Mouse (Mus musculus) liver, embryonic 15.5 days (tissue): Measurements from ENCODE around the gene Prune1. TPM values are rescaled to one million over a fixed set of nuclear protein-coding genes. Genes with fewer than 3 reads are reported as not detected.

Experiments
- ATAC-seq: fragments of 200-750 bp; cut with Nextera tagmentation; 2 replicates; pipeline ENCODE4 v1.8.0; 2017; ENCODE audit warnings: moderate number of reproducible peaks, mild to moderate bottlenecking, moderate library complexity; ENCODE audit not compliant: insufficient read depth
- H3K27ac ChIP-seq: fragments of 300-500 bp; sonication (generic); replicated peaks from 2 replicates; pipeline ENCODE4 v1.5.1; 2015; ENCODE audit warnings: mild to moderate bottlenecking, inconsistent platforms
- H3K27me3 ChIP-seq: fragments of 300-500 bp; sonication (generic); 2 replicates; pipeline ENCODE4 v1.6.1; 2015; ENCODE audit warnings: mild to moderate bottlenecking, inconsistent platforms
- H3K36me3 ChIP-seq: fragments of 300-500 bp; sonication (generic); replicated peaks from 2 replicates; pipeline ENCODE4 v1.6.1; 2015; ENCODE audit warnings: moderate library complexity, mild to moderate bottlenecking, inconsistent platforms
- H3K4me1 ChIP-seq: fragments of 300-500 bp; sonication (generic); replicated peaks from 2 replicates; pipeline ENCODE4 v1.6.1; 2015; ENCODE audit warnings: inconsistent platforms
- H3K4me2 ChIP-seq: fragments of 300-500 bp; sonication (generic); 2 replicates; pipeline ENCODE4 v1.6.1; 2015; ENCODE audit warnings: moderate library complexity, mild to moderate bottlenecking, inconsistent platforms
- H3K4me3 ChIP-seq: fragments of 300-500 bp; sonication (generic); replicated peaks from 2 replicates; pipeline ENCODE4 v1.5.1; 2015; ENCODE audit warnings: mild to moderate bottlenecking, inconsistent platforms
- H3K9ac ChIP-seq: fragments of 300-500 bp; sonication (generic); 2 replicates; pipeline ENCODE4 v1.6.1; 2015; ENCODE audit warnings: moderate library complexity, mild to moderate bottlenecking, inconsistent platforms
- H3K9me3 ChIP-seq: fragments of 300-500 bp; sonication (generic); replicated peaks from 2 replicates; pipeline ENCODE4 v1.6.1; 2016; ENCODE audit warnings: inconsistent platforms
- WGBS: fragments of 180-500 bp; shearing (Covaris S2); methylation state at CpG from one replicate; pipeline ENCODE4 v1.1.7; 2015; ENCODE audit warnings: mixed read lengths; ENCODE audit not compliant: insufficient replicate concordance; 5-methylcytosine and 5-hydroxymethylcytosine counted together
- polyA plus RNA-seq: library from polyadenylated mRNA; unstranded; fragments of >200 nt; fragmentation: Nextera tagmentation; extraction: Ambion mirVana; gene quantifications from 2 replicates; pipeline ENCODE4 v1.2.1, GENCODE M21; 2015

Gene Prune1
- polyA plus RNA-seq, 1 experiment from 2014 or later, result 9.0 TPM

DNA sequence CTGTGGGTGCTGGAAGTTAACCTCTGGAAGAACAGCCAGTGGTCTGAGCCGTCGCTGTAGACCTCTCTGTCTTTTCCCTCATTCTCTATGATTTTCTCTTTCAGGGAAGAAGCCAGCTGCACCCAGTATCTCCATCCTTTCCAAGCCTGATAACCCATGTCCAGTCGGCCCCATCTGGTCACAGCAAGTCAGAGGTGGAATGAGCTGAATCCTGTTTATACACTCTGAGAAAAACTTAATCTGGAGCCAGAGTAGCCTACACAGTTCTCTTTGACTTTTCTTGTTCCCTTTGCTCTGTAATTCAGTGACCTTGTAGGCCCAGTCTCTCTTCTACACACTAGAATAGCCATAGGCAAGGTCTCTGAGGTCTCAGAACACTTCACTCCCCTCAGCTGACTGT, 5.7 kb upstream of the Prune1 start:
- no peak for ATAC-seq
- 75% methylated on average over 3 of the region's 3 CpGs for WGBS
- Histone ChIP-seq H3K27ac (no peak overlapping the region), H3K4me3 (no peak overlapping the region), H3K36me3 (peaks cover 51% of the 10 kb centered on the region), H3K9me3 (no peaks in the 10 kb centered on the region), H3K4me2 (no peak overlapping the region), H3K9ac (no peak overlapping the region), H3K27me3 (no peaks in the 10 kb centered on the region), H3K4me1 (peaks cover 41% of the 10 kb centered on the region)

DNA sequence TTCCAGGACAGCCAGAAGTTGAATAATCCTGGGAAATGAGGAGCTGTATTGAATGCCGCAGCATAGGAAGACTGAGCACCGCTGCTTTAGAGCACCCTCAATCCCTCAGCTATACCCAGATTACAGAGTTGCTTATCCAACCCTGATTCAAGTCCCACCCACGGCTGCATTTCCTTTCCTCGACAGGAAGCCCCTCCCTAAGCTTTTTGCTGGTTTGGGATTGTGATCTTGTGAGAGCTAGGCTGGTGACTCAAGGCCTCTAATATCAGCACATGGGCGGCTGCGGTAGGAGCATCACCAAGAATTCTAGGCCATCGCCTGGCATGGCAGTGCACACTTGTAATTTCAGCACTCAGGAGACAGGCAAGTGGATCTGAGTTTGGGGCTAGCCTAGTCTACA, 4.6 kb upstream of the Prune1 start:
- H3K27ac ChIP-seq, result no peak overlapping the region
- 50% methylated on average over 7 of the region's 7 CpGs for WGBS
- no peaks in the 10 kb centered on the region for H3K9me3 ChIP-seq
- H3K4me3 ChIP-seq, result no peak overlapping the region
- peaks cover 45% of the 10 kb centered on the region for H3K4me1 ChIP-seq
- no peak for ATAC-seq
- H3K4me2 ChIP-seq, result no peak overlapping the region
- no peak overlapping the region for H3K9ac ChIP-seq
- H3K27me3 ChIP-seq, result no peaks in the 10 kb centered on the region
- H3K36me3 ChIP-seq, result peaks cover 42% of the 10 kb centered on the region

DNA sequence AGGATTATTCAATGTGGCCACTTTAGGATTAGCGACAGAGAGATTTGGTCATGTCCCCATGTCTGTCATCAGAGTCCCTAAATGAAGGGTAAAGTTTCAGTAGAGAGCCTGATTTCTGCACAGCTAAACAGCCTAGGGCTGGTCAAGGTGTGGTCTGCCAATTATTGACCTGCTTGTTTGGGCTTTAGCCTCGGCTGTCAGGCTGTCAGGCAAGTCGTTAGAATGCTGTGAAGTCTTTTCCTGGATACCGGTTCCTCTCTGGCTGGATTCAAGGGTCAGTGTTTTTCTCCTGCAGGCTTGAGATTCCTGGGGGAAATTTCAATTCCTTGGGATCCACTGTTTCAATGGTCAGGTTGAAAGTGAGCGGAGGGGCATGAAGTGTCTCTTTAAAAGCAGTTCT, 4.1 kb upstream of the Prune1 start:
- Histone ChIP-seq H3K27me3 (no peaks in the 10 kb centered on the region), H3K4me2 (no peak overlapping the region), H3K9me3 (no peaks in the 10 kb centered on the region), H3K27ac (0 out of 2 replicates have a peak overlapping the region, but pooled peaks have one; percentile 4), H3K4me1 (peaks cover 45% of the 10 kb centered on the region), H3K36me3 (peaks cover 38% of the 10 kb centered on the region), H3K4me3 (no peak overlapping the region), H3K9ac (no peak overlapping the region)
- no peak for ATAC-seq
- WGBS, result 65% methylated on average over 5 of the region's 5 CpGs

DNA sequence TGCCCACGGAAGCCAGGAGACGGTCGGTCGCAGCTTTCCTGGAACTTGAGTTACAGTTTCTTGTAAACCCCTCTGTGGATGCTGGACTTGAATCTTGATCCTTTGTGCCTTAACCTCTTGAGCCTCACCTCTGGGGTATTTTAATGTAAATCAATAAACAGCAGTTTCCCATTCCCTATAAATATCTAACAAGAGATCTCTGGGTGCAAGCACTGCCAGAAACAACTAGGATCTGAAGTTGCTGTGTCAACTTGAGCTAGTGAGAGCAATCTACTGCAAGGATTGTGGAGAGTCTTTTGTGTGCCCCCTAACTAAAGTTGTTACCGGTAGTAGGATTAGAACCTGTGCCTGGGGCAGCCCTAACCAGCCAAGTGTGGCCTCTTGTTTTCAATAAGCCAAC, 3.5 kb upstream of the Prune1 start:
- no peak for ATAC-seq
- Histone ChIP-seq H3K9me3 (no peaks in the 10 kb centered on the region), H3K4me2 (no peak overlapping the region), H3K4me3 (no peak overlapping the region), H3K27ac (0 out of 2 replicates have a peak overlapping the region, but pooled peaks have one; percentile 4), H3K27me3 (no peaks in the 10 kb centered on the region), H3K36me3 (peaks cover 33% of the 10 kb centered on the region), H3K9ac (no peak overlapping the region), H3K4me1 (peaks cover 49% of the 10 kb centered on the region)
- WGBS, result 89% methylated on average over 5 of the region's 5 CpGs

DNA sequence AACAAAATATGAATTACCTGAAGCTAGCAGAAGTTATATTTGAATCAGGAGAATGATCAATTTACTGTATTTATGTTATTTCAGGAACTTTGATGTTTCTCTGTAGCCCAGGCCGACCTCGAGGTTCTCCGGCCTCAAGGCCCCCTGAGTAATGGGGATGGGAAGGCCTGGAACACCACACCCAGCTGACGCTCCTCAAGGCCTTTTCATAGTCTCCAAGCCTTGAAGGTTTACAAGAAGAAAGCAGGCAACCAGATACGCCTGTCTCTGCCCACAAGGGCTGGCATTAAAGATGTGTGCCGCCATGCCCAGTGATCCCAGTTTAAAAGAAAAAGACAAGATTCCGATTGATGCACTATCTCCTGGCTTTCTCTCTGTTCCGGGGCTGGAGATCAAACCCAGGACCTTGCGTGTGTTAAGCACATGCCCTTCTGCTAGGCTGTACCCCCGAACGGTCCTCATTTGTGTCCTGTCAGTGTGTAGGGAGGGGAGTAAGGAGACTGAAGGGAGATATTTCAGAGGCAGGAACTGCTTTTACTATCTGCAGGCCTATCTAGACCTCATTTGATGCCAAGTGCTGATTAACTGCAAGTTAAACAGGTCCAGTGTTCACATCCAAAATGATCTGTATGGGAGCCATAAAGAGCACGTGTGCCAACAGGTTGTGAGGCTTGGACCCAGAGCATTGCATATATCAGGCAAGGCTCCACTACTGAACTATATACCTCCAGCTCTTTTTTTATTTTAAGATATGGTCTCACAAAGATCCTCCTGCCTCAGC, 2.8 kb upstream of the Prune1 start:
- Histone ChIP-seq H3K27ac (0 out of 2 replicates have a peak overlapping the region, but pooled peaks have one; percentile 33), H3K9me3 (no peaks in the 10 kb centered on the region), H3K4me1 (peaks cover 54% of the 10 kb centered on the region), H3K27me3 (no peaks in the 10 kb centered on the region), H3K36me3 (peaks cover 26% of the 10 kb centered on the region), H3K4me3 (peak overlapping the region; percentile 71), H3K9ac (peak overlapping the region; percentile 82; the same call in 1 of the 2 replicates), H3K4me2 (peak overlapping the region; percentile 80)
- no peak for ATAC-seq
- WGBS, result 83% methylated on average over 12 of the region's 12 CpGs

DNA sequence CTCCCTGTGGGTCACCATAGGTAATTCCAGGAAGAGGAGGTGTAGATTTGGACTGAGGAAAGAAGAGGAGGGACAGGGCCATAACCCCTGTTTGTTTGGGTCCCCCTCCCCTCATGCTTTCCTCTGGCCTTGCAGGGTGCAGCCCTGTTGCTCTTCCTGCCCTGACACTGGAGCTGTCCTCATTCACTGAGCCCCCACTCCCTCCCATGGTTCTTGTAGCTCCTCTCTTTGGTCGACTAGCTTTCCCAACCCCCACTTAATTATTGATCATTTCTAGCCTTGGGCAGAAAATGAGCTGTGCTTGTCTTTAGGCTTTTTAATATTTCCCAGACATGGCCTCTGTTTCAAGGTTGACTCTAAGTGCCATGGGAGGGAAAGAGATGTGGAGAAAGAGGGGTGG, 2.2 kb upstream of the Prune1 start:
- no peaks in the 10 kb centered on the region for H3K27me3 ChIP-seq
- peaks cover 21% of the 10 kb centered on the region for H3K36me3 ChIP-seq
- H3K4me2 ChIP-seq, result peak overlapping the region; percentile 80
- H3K9me3 ChIP-seq, result no peaks in the 10 kb centered on the region
- 19% methylated on average over 1 of the region's 1 CpGs for WGBS
- H3K4me1 ChIP-seq, result peaks cover 61% of the 10 kb centered on the region
- ATAC-seq, result no peak
- H3K9ac ChIP-seq, result peak overlapping the region; percentile 82
- peak overlapping the region; percentile 99 for H3K27ac ChIP-seq
- peak overlapping the region; percentile 71 for H3K4me3 ChIP-seq

DNA sequence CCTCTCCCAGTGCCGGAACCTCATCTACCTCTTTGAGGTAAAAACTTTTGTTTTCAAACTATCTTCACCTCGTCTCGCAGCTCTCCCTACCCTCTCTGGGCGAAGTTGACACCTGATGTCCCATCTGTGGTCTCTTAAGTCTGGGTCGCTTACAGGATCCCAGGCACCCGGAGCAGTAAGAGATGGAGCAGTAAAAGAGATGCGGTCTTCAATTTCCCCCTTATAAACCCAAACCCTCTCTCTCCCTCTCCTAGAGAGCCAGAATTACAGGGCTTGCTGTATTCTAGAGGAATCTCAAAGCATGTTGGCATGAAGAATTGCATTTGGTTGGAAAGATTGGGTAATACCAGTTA, 1.7 kb upstream of the Prune1 start:
- Histone ChIP-seq H3K27me3 (no peaks in the 10 kb centered on the region), H3K4me1 (peaks cover 66% of the 10 kb centered on the region), H3K4me2 (peak overlapping the region; percentile 80), H3K4me3 (peak overlapping the region; percentile 71), H3K9ac (peak overlapping the region; percentile 82), H3K9me3 (no peaks in the 10 kb centered on the region), H3K27ac (peak overlapping the region; percentile 99), H3K36me3 (peaks cover 18% of the 10 kb centered on the region)
- no peak for ATAC-seq
- WGBS, result 2% methylated on average over 7 of the region's 7 CpGs

DNA sequence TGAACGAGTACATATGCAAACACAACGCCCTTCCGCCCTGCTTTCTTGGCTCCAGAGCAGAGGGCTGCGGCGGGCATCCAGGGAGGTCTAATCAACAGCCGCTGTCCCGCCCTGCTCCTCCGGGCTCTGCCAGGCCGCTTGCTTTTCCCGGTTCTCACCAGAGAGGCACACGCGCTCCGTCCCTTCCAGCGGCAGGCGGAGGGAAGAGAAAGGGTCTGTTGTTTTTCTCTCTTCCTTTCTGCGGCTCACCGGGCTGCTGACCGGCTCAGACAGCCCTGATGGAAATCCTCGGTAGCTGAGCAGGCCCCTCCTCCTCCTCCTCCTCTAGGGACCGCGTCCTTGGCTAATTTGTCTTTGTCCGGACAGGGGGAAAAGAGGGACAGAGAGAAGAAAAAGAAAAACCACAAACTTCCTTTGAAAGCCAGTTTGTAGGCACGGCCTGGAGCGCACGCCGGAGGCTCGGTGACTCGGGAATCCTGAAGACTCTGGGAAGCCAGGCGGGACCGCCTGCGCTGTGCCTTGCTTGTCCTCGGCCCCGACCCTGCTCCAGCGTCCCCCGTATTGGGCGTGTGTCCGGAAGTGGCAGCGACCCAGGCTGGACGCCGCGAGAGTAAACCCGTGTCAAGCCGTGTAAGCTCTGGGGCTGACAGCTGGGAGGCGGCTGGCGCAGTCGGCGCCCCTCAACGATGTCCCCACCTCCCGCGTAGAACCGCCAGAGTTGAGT, 1.2 kb upstream of the Prune1 start:
- peak; percentile 75 for ATAC-seq
- Histone ChIP-seq H3K36me3 (peaks cover 13% of the 10 kb centered on the region), H3K4me3 (peak overlapping the region; percentile 71), H3K27ac (peak overlapping the region; percentile 99), H3K9me3 (no peaks in the 10 kb centered on the region), H3K9ac (peak overlapping the region; percentile 82), H3K4me1 (peaks cover 71% of the 10 kb centered on the region), H3K4me2 (peak overlapping the region; percentile 80), H3K27me3 (no peaks in the 10 kb centered on the region)
- WGBS, result under 1% methylated on average over 51 of the region's 51 CpGs

DNA sequence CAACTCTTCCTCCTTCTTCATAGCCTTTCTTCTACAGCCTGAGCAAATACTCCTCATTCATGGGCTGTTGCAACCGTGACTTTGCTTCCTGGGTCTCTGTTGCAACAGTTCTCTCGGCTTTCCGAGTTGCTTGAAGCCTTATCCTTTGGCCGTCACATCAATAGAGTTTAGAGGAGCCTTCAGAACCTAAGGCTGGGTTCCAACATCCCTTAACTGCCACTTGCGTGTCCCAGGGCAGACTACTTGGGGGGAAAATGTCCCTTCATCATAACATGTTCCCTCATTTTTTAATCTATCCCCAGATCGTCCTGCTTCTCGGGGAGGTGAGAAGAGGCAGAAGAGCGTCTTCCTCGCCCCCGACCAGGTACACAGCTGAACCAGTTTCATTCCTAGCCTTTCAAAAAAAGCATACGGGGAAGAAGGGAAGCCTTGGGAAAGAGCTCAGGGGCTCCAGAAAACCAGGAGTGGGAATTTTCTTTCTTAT, 547 bp upstream of the Prune1 start:
- Histone ChIP-seq H3K9me3 (no peaks in the 10 kb centered on the region), H3K27ac (peak overlapping the region; percentile 99), H3K4me1 (peaks cover 77% of the 10 kb centered on the region), H3K4me3 (peak overlapping the region; percentile 71), H3K36me3 (peaks cover 6% of the 10 kb centered on the region), H3K4me2 (peak overlapping the region; percentile 80), H3K9ac (peak overlapping the region; percentile 82), H3K27me3 (no peaks in the 10 kb centered on the region)
- WGBS, result under 1% methylated on average over 11 of the region's 11 CpGs
- peak; percentile 33 for ATAC-seq

DNA sequence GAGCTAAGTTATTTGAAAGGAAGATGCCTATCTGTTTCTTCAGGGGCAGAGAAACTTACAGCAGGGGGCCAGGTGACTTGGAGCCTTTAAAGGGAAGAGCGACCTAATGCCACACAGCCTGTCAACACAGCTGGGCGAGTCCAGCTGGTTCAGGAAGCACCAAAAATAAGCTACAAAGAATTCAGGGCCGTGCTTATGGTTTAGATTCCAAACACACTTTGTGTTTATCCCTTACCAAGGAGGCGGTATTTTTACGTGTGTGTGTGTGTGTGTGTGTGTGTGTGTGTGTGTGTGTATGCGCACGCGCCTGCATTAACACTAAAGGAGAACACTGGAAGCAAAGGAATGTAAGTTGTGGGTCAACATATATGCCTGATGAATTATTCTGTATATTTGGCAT, 1.1 kb downstream of the Prune1 start:
- Histone ChIP-seq H3K27ac (peak overlapping the region; percentile 99), H3K9ac (peak overlapping the region; percentile 78), H3K27me3 (no peaks in the 10 kb centered on the region), H3K9me3 (no peaks in the 10 kb centered on the region), H3K4me3 (peak overlapping the region; percentile 71), H3K4me1 (peaks cover 82% of the 10 kb centered on the region), H3K4me2 (peak overlapping the region; percentile 80), H3K36me3 (0 out of 2 replicates have a peak, but pooled peaks cover 2% of the 10 kb centered on the region)
- 10% methylated on average over 8 of the region's 8 CpGs for WGBS
- ATAC-seq, result no peak

DNA sequence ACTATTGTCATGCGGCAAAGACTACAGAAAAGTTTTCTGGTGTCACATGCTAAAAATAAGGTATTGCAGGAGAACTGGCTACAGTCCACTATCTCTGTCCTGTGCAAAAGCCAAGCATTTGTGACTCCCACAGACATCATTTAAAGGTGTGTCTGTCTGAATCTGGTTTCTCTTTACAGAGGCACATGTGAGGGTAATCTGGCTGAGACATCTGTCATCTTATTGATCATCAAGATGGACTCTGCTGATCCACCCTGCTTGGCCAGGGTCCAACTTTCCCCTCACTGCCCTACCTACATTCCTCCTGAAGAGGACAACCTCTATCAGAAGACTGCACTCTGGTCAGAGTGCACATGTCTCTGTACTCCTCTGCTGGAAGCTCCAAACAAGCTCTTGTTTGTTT, 4.7 kb downstream of the Prune1 start:
- no peak overlapping the region for H3K4me3 ChIP-seq
- H3K9ac ChIP-seq, result no peak overlapping the region
- ATAC-seq, result no peak
- 0 out of 2 replicates have a peak, but pooled peaks cover 3% of the 10 kb centered on the region for H3K36me3 ChIP-seq
- H3K4me1 ChIP-seq, result peaks cover 71% of the 10 kb centered on the region
- H3K4me2 ChIP-seq, result no peak overlapping the region
- WGBS, result 73% methylated on average over 1 of the region's 1 CpGs
- H3K27ac ChIP-seq, result peak overlapping the region; percentile 48
- no peaks in the 10 kb centered on the region for H3K9me3 ChIP-seq
- no peaks in the 10 kb centered on the region for H3K27me3 ChIP-seq
